Mouse (Mus musculus): Measurements from ENCODE around the gene Samt4. TPM values are rescaled to one million over a fixed set of nuclear protein-coding genes. Genes with fewer than 3 reads are reported as not detected.
"Not testable (repeated sequence)": the region's sequence is repeated elsewhere in the genome, so short reads cannot be mapped to it uniquely, and the experiment has no call there.

Samt4 gene
- total RNA-seq (2014; rRNA removed) (not detected in 2 replicates), polyA plus RNA-seq (2015; fragmentation: Nextera tagmentation; extraction: Ambion mirVana) (not detected in 2 replicates)

- H3K27me3 ChIP-seq (ENCODE audit: insufficient read depth, low read length), result no peaks in the 10 kb centered on the region
- ATAC-seq (ENCODE audit: low FRiP score), result no peak
- TF ChIP-seq CTCF (IDR thresholded peaks at IDR 0.05), result no peak
- H3K36me3 ChIP-seq (ENCODE audit: insufficient read depth, low read length), result no peaks in the 10 kb centered on the region
- H3K4me3 ChIP-seq (ENCODE audit: low read depth, low read length), result no peak within 1 kb of the TSS
- no peaks in the 10 kb centered on the region for H3K4me1 ChIP-seq (ENCODE audit: insufficient read depth, low read length)
- H3K27ac ChIP-seq (ENCODE audit: low read depth, low read length), result no peak within 1 kb of the TSS
- H3K4me2 ChIP-seq (ENCODE audit: low read depth, low read length, poor library complexity, severe bottlenecking), result no peak within 1 kb of the TSS
- no peak within 1 kb of the TSS for H3K9ac ChIP-seq (replicated peaks; ENCODE audit: low read length, poor library complexity, severe bottlenecking)
- no peak for DNase-seq (ENCODE audit: low spot score)
- no peaks in the 10 kb centered on the region for H3K9me3 ChIP-seq (ENCODE audit: low read length)
Measured at GRCm38 (mm10) chrX:154481702-154482101, at the start of gene Samt4. Gene Samt4 (plus strand): TSS chrX:154482002.

GRCm38 (mm10) chrX:154443696-154444095 lies 38.1 kb upstream of the Samt4 start:
- not testable (repeated sequence) for H3K4me1 ChIP-seq (ENCODE audit: insufficient read depth, low read length); H3K9ac ChIP-seq (replicated peaks; ENCODE audit: low read length, poor library complexity, severe bottlenecking); ATAC-seq (ENCODE audit: low FRiP score); H3K36me3 ChIP-seq (ENCODE audit: insufficient read depth, low read length); H3K4me3 ChIP-seq (ENCODE audit: low read depth, low read length); H3K4me2 ChIP-seq (ENCODE audit: low read depth, low read length, poor library complexity, severe bottlenecking); H3K27ac ChIP-seq (ENCODE audit: low read depth, low read length); H3K9me3 ChIP-seq (ENCODE audit: low read length); DNase-seq (ENCODE audit: low spot score); H3K27me3 ChIP-seq (ENCODE audit: insufficient read depth, low read length)

- not testable (repeated sequence) for H3K4me1 ChIP-seq (ENCODE audit: insufficient read depth, low read length); DNase-seq (ENCODE audit: low spot score); H3K9me3 ChIP-seq (ENCODE audit: low read length); H3K4me3 ChIP-seq (ENCODE audit: low read depth, low read length); ATAC-seq (ENCODE audit: low FRiP score); H3K27ac ChIP-seq (ENCODE audit: low read depth, low read length); H3K27me3 ChIP-seq (ENCODE audit: insufficient read depth, low read length); H3K36me3 ChIP-seq (ENCODE audit: insufficient read depth, low read length); H3K9ac ChIP-seq (replicated peaks; ENCODE audit: low read length, poor library complexity, severe bottlenecking); H3K4me2 ChIP-seq (ENCODE audit: low read depth, low read length, poor library complexity, severe bottlenecking)
- WGBS, result 66% methylated on average over 3 of the region's 3 CpGs
Measured at GRCm38 (mm10) chrX:154468386-154468785, 13.4 kb upstream of the Samt4 start.

Other genes starting within 250 kb of the Samt4 start
- not detected in 2 replicates for gene 4930524N10Rik, start 138.6 kb upstream of the Samt4 start, total RNA-seq (2014; rRNA removed)
- not detected in 2 replicates for gene 4930524N10Rik, start 138.6 kb upstream of the Samt4 start, polyA plus RNA-seq (2015; fragmentation: Nextera tagmentation; extraction: Ambion mirVana)
- gene Samt2, start 97.4 kb downstream of the Samt4 start, total RNA-seq (2014; rRNA removed), result not detected in 2 replicates
- not detected in 2 replicates for gene Samt2, start 97.4 kb downstream of the Samt4 start, polyA plus RNA-seq (2015; fragmentation: Nextera tagmentation; extraction: Ambion mirVana)